Mouse (Mus musculus) hematopoietic stem cell, adult 5-6 weeks (primary cell): Measurements from ENCODE around the gene Gm49361. TPM values are rescaled to one million over a fixed set of nuclear protein-coding genes. Genes with fewer than 3 reads are reported as not detected.
"Not testable (repeated sequence)": the region's sequence is repeated elsewhere in the genome, so short reads cannot be mapped to it uniquely, and the experiment has no call there.

ENCODE experiments used
- ATAC-seq, 2 experiments: fragments of 125-278 bp in 1 of 2; replicated peaks in 1 of 2; 2 replicates each; pipeline ENCODE4 v1.8.0; 2016 to 2017; ENCODE audit warnings: inconsistent platforms in 2 of 2, mild to moderate bottlenecking in 2 of 2, moderate number of reproducible peaks in 2 of 2, low read depth in 1 of 2, moderate TSS enrichment in 1 of 2; ENCODE audit not compliant: low FRiP score in 2 of 2, poor library complexity in 2 of 2, severe bottlenecking in 2 of 2, insufficient read depth in 1 of 2, low TSS enrichment in 1 of 2
- total RNA-seq: library from RNA; stranded (forward); fragments of 172-1452, 232-1000 nt; gene quantifications from 2 replicates; pipeline ENCODE4 v1.2.3, GENCODE M21; 2017

The Gm49361 gene
- not detected in 2 replicates for total RNA-seq

DNA sequence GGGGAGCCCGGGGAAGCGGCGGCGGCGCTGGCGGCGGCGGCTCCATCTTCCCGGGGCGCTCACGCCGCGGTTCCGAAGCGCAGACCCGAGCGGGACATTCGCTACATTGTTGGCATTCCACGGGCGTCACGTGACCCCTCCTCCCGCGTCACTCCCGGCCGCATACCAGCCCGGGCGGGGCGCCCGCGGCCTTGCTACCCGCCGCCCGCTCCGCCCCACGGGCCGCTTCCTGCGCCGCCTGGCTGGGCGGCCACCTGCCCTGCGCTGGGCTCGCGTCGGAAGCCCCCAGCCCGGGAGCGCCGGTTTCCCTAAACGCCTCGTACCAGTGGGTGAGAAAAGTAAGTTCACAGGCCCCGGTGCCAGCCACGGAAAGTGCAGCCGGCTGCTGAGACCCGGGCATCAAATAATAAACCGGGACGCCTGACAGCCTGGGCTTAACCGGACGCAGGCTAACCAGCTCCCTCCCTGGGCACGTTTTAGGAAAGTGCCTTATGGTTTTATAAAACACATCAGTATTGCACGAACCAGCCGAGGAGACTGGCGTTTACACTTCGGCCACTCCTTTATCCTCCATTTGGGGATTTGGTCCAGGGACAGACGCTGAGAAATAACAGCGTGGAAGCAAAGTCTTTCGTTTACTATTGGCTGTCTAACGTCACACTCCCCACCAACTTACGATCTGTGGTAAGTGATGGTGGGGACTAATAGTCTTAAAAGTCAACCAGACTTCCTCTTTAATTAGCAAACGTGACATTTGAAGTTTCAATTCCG, at the start of gene Gm49361:
Gene Gm49361 (minus strand): TSS at position 103 of the 771 bp plus-strand sequence.
- ATAC-seq: peak; percentile 76 to 80

- ATAC-seq: no peak
Observed at GRCm38 (mm10) chr14:57791171-57791570, 45.3 kb upstream of the Gm49361 start.

- no peak for ATAC-seq
Observed at GRCm38 (mm10) chr14:57789759-57790158, 43.9 kb upstream of the Gm49361 start.

GRCm38 (mm10) chr14:57789311-57789710, 43.4 kb upstream of the Gm49361 start:
- ATAC-seq: no peak

DNA sequence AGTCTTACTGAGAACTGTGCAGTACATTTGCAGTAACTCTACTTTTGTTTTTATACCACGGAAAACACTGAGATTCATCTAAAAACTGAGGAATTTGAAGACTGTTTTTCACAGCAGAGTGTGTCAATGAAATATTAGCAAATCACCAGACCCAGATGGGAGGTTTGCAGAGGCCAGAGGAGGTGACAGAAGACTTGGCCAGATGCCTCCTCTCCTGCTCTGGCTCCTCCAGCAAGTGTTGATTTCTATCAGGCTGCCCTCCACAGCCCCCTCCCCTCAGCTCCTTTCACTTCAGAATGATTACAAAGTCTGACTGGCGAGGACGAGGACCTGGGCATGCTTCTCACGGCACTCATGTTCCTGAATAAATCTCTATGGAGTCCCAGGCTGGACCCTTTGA, 41.5 kb upstream of the Gm49361 start:
- ATAC-seq: no peak

- ATAC-seq: peak; percentile 84
Observed at GRCm38 (mm10) chr14:57772157-57772815, 26.4 kb upstream of the Gm49361 start.

DNA sequence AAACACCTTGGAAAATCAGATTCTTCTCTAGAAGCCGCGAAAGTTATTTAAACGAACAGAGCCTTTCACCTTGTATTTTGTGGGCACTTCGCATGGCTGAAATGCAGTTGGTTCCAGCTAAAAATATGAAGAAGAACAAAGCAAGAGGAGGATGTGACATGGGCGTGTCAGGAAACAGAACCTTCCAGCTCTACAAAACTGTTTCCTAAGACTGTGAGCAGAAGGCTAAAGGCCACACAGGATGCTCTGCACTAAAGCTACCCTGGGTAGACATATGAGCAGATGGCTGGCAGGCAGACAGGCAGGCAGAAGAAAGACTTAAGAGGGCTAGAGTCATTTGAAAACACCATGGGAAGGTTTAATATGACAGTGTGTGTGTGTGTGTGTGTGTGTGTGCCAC, 23.2 kb upstream of the Gm49361 start:
- peak in 1 of 2 experiments; percentile 32; a peak in 1 of 4 replicates for ATAC-seq

DNA sequence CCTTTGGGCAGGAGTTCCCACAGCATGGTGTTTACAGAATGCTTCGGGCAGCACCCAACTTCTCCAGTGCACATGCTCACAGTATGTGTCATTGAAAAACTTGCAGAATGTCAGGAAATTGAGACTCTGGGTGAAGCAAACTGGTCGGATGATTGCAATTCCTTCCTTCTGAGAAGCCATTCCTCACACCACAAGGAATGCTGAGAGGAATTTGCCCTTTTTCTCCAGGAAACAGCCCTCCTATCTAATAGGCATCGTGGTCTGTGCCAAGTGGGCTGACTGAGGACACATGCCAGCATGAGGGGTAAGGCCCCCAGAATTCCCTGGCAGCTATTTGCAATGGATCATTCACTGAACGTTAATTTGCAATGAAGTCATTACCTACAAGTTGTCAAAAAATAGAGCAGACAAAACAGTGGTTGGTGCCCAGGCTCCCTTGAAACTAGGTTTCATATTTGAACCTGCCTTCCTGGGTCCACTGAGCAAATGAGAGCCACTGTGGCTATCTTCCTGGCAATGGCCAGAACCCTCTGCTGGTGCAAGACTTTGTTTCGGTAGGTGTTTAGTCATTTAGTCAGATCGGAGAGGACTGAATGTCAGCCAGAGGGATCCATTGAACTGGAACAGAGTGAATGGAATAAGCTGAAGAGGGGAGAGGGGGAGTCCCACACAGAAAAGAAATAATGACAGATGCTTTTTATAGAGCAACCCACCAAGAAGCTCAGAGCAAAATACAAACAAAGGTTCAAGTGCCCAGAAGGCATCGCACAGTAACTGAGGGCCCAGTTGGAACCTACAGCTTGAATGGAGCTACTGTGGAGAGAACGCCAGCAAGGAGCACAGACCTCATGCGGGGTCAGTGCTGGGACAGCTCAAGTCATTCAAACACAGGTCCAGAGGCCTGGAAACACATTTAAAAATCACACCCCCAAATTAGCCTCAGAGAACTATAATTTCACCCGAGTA, 14.8 kb upstream of the Gm49361 start:
- no peak for ATAC-seq

- ATAC-seq: no peak
Observed at GRCm38 (mm10) chr14:57758237-57758636, 12.3 kb upstream of the Gm49361 start, which contains the start of gene Lats2. Lats2 (minus strand) TSS chr14:57758388.

DNA sequence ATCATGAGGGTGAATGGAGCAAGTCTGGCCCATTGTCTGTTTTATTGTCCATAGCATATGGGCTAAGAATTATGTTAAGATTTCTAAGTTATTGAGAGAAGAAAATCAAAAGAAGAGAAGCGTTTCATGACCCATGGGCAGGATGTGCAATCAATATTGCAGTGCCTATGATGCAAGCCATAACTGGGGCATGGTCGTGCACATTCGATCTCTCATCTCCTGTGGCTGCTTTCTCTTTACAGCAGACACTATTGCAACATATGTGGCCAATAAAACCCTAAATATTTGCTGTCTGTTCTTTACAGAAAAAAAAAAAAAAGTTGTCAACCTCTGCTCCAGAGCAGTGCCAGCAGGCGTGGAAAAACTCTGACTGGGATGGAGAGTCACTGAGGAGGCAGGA, 10.2 kb upstream of the Gm49361 start:
- ATAC-seq: peak in 1 of 2 experiments; percentile 50; a peak in 1 of 4 replicates

DNA sequence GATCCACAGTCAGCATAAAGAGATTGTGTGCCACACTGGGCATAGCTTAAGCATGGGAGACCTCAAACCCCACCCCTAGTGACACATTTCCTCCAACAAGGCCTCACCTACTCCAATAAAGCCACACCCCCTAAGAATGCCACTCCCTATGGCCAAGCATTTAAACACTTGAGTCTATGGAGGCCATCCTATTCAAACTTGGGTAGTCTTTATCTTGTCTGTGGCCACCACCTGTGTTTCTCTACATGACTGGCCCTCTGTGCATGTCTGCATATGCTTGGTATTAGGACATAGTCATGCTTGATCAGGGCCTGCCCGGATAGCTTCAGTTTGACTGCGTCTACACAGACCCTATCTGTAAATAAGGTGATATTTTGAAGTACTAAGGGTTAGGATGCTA, 9.8 kb upstream of the Gm49361 start:
- no peak for ATAC-seq

DNA sequence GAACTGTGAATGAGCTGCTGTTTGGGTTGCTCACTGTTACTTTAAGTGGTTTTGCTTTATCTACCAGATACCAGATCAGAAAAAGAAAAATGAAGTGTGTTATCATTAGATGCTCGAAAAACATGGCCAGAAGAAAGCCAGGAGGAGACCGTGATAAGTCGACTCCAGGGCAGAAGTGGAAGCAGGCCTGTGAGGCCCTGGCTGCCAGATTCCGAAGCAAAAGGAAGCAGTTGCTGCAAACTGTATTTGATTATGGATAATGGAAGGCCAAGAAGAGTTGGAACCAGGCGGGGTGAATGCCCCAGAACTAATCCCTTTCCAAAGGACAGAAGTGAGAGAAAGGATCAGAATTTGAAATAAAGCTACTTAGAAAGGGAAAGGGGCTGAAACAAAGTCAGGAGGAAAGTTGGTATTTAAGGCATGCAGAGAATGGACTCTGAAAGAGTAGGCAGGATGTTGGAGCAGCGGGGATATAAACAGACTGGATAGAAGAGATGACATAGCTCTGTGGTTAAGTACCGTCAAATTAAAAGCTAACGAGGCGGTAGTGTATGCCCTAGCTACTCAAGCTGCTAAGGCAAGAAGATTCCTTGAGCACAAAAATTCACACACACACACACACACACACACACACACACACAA, 7.6 kb upstream of the Gm49361 start:
- no peak for ATAC-seq

DNA sequence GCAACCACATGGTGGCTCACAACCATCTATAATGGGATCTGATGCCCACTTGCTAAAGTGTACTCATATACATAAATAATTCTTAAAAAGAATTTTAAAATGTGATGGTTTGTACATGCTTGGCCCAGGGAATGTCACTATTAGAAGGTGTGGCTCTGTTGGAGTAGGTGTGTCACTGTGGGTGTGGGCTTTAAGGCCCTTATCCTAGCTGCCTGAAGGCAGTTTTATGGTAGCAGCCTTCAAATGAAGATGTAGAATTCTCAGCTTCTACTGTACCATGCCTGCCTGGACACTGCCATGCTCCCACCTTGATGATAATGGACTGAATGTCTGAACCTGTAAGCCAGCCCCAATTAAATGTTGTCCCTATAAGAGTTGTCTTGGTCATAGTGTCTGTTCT, 5.1 kb upstream of the Gm49361 start:
- ATAC-seq: not testable (repeated sequence)

- no peak for ATAC-seq
Observed at GRCm38 (mm10) chr14:57749501-57749900, 3.6 kb upstream of the Gm49361 start.

- no peak for ATAC-seq
Observed at GRCm38 (mm10) chr14:57745291-57745969, 473 bp downstream of the Gm49361 start.

DNA sequence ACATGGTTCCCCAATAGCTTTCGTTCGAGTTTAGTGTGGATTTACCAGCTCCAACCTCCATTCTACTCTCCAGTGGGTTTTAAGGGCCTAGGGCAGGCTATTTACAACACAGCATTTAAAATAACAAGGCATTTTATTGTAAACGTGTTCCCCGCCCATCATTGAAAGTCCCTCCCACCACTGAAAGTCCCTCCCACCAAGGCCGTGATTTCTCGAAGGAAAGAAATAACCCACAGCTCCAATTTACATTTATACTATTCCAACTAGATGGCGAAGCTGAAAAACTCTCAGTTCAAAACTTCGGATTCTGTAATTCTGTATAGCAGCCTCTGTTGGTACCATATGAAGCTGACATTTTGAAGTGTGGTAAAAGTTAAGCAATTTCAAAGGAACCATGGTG, 1.4 kb downstream of the Gm49361 start:
- no peak for ATAC-seq

DNA sequence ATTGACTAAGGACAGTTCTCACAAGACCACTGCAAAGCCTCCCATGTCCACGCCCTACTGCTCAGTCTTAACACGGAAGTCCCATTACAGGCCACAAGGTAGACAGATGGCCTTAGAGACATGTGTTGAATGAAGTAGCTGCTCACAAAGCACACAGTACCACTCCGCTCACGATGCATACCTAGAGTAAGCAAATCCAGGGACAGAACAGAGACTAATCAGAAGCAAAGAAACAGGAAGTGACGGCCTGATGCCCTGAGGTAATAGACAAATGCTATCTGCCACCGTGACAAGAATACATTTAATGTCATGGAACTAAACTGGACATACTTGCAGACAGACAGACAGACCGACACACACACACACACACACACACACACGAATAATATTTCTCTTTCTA, 5.3 kb downstream of the Gm49361 start:
- ATAC-seq: no peak
